Comparison of ENCODE assay signal across 16 mouse cellular contexts in the genomic region with DNA sequence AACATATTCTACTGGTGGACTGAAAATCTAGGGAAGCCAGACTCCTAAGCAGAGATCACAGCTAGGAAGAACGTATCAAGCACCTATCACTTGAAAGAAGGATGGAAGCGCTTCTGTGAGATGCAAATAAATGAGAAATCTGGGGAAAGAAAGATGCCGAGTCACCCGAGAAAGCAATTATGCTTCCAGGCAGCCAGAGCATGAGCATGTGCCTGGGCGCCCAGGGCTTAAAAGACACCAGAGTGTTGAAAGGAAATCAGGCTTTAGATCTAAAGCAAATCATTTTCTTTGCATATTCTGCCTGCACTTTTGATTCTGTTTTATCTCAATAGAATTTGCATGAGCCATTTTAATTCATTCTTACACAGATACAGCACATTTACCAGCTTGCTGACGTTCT.
DNase-seq lines count a peak whose midpoint lies in the region; ATAC-seq and TF ChIP-seq lines count a peak whose summit lies in the region.
"Had no signal": no experiment of that assay in that cellular context is flagged by ENCODE, and none has a peak within 500 bp of the region (broad histone marks: within the 10 kb centered on the region; RNA-seq: fewer than 3 reads in every experiment).

No protein-coding gene starts in this region.

- ATAC-seq in forebrain, embryonic 14.5 days, result peak; percentile 52; the same call in 1 of the 2 replicates
- no peak for ATAC-seq in forebrain, embryonic 11.5 days (replicated peaks; ENCODE audit: low FRiP score)
- no peak; the same call in 1 of the 2 replicates for ATAC-seq in midbrain, postnatal 0 days (ENCODE audit: low FRiP score)
- ATAC-seq: intestine, embryonic 16.5 days had no signal

- H3K27ac ChIP-seq in forebrain, embryonic 14.5 days (ENCODE audit: low read depth, low read length), result no peak overlapping the region
- no peak overlapping the region for H3K27ac ChIP-seq in forebrain, embryonic 11.5 days (ENCODE audit: low read depth, low read length)
- H3K27ac ChIP-seq in midbrain, postnatal 0 days (ENCODE audit: low read depth, low read length), result no peak overlapping the region
- H3K27ac ChIP-seq: heart, embryonic 10.5 days; liver, embryonic 15.5 days; macrophage; midbrain, embryonic 12.5 days had no signal

- no peak for TF ChIP-seq CTCF in midbrain, postnatal 0 days (IDR thresholded peaks at IDR 0.05)

- H3K27me3 ChIP-seq in forebrain, embryonic 14.5 days (replicated peaks; ENCODE audit: control insufficient read depth, insufficient read depth, low read length), result no peaks in the 10 kb centered on the region
- H3K27me3 ChIP-seq in forebrain, embryonic 11.5 days (ENCODE audit: control insufficient read depth, insufficient read depth, low read length), result no peaks in the 10 kb centered on the region
- no peaks in the 10 kb centered on the region for H3K27me3 ChIP-seq in midbrain, postnatal 0 days (ENCODE audit: insufficient read depth, low read length)
- H3K27me3 ChIP-seq: liver, embryonic 15.5 days; midbrain, embryonic 12.5 days had no signal

- intact Hi-C loops in left cerebral cortex, postnatal 25 days (cut with DNase I), result no loop called here

- H3K9me3 ChIP-seq in forebrain, embryonic 14.5 days (replicated peaks; ENCODE audit: control insufficient read depth, low read length), result no peaks in the 10 kb centered on the region
- no peaks in the 10 kb centered on the region for H3K9me3 ChIP-seq in forebrain, embryonic 11.5 days (ENCODE audit: control insufficient read depth, low read length)
- H3K9me3 ChIP-seq in midbrain, postnatal 0 days (ENCODE audit: low read length), result no peaks in the 10 kb centered on the region
- H3K9me3 ChIP-seq: heart, embryonic 10.5 days; liver, embryonic 15.5 days; midbrain, embryonic 12.5 days had no signal

- H3K9ac ChIP-seq in forebrain, embryonic 14.5 days (ENCODE audit: low read length), result no peak overlapping the region
- no peak overlapping the region for H3K9ac ChIP-seq in forebrain, embryonic 11.5 days (ENCODE audit: low read length)
- H3K9ac ChIP-seq in midbrain, postnatal 0 days (replicated peaks; ENCODE audit: low read length, poor library complexity, severe bottlenecking), result no peak overlapping the region
- H3K9ac ChIP-seq: liver, embryonic 15.5 days; midbrain, embryonic 12.5 days had no signal

- peak; percentile 42 for DNase-seq in forebrain, embryonic 14.5 days (ENCODE audit: low spot score)
- no peak for DNase-seq in forebrain, embryonic 11.5 days (ENCODE audit: low spot score)
- DNase-seq in left cerebral cortex, postnatal 25 days (ENCODE audit: low spot score in 2 of 2), result peak; percentile 1 to 19
- DNase-seq in left cerebral cortex, adult 9 months (ENCODE audit: low spot score in 2 of 2), result no peak
- peak; percentile 43 for DNase-seq in brain, adult 2 months (ENCODE audit: low read depth, low spot score)
- DNase-seq in midbrain, postnatal 0 days (ENCODE audit: low spot score), result peak; percentile 43
- DNase-seq in thymus, postnatal 0 days (ENCODE audit: low spot score), result no peak
- no peak for DNase-seq in layer of hippocampus, adult 11-12 months (ENCODE audit: low spot score)
- DNase-seq: cerebellum, adult 9-11 months; kidney, postnatal 4 days; spleen, adult 18-20 months had no signal

- H3K4me3 ChIP-seq in forebrain, embryonic 14.5 days (ENCODE audit: low read depth, low read length), result no peak overlapping the region
- no peak overlapping the region for H3K4me3 ChIP-seq in forebrain, embryonic 11.5 days (ENCODE audit: low read depth, low read length)
- H3K4me3 ChIP-seq in midbrain, postnatal 0 days (ENCODE audit: low read depth, low read length), result no peak overlapping the region
- H3K4me3 ChIP-seq: heart, embryonic 10.5 days; liver, embryonic 15.5 days; midbrain, embryonic 12.5 days had no signal

- no peak overlapping the region for H3K4me2 ChIP-seq in forebrain, embryonic 14.5 days (ENCODE audit: low read length)
- no peak overlapping the region for H3K4me2 ChIP-seq in forebrain, embryonic 11.5 days (ENCODE audit: low read depth, low read length, severe bottlenecking)
- no peak overlapping the region for H3K4me2 ChIP-seq in midbrain, postnatal 0 days (ENCODE audit: low read depth, low read length, poor library complexity, severe bottlenecking)
- H3K4me2 ChIP-seq: liver, embryonic 15.5 days; midbrain, embryonic 12.5 days had no signal

- no peaks in the 10 kb centered on the region for H3K36me3 ChIP-seq in forebrain, embryonic 14.5 days (ENCODE audit: control insufficient read depth, insufficient read depth, low read length)
- H3K36me3 ChIP-seq in forebrain, embryonic 11.5 days (ENCODE audit: control insufficient read depth, insufficient read depth, low read length), result no peaks in the 10 kb centered on the region
- H3K36me3 ChIP-seq in midbrain, postnatal 0 days (ENCODE audit: insufficient read depth, low read length), result no peaks in the 10 kb centered on the region
- H3K36me3 ChIP-seq: heart, embryonic 10.5 days; liver, embryonic 15.5 days; midbrain, embryonic 12.5 days had no signal

- WGBS in forebrain, embryonic 14.5 days, result 54% methylated on average over 6 of the region's 6 CpGs
- WGBS in forebrain, embryonic 11.5 days, result 55% methylated on average over 6 of the region's 6 CpGs
- WGBS in midbrain, postnatal 0 days, result 27% methylated on average over 6 of the region's 6 CpGs

- no peaks in the 10 kb centered on the region for H3K4me1 ChIP-seq in forebrain, embryonic 14.5 days (ENCODE audit: control insufficient read depth, insufficient read depth, low read length)
- H3K4me1 ChIP-seq in forebrain, embryonic 11.5 days (replicated peaks; ENCODE audit: control insufficient read depth, insufficient read depth, low read length), result no peaks in the 10 kb centered on the region
- H3K4me1 ChIP-seq in midbrain, postnatal 0 days (ENCODE audit: insufficient read depth, low read length), result no peaks in the 10 kb centered on the region
- H3K4me1 ChIP-seq: heart, embryonic 10.5 days; liver, embryonic 15.5 days; midbrain, embryonic 12.5 days had no signal

Comparison
In these comparisons a context has a peak if more than half of its experiments do, and no peak if none do; other contexts are left out.
1. DNase-seq: peak in forebrain, embryonic 14.5 days (single experiment), left cerebral cortex, postnatal 25 days (2 of 2), brain, adult 2 months (single experiment) and midbrain, postnatal 0 days (single experiment); none in forebrain, embryonic 11.5 days (single experiment), left cerebral cortex, adult 9 months (0 of 2), thymus, postnatal 0 days (single experiment) and layer of hippocampus, adult 11-12 months (single experiment).